Mouse (Mus musculus) spleen, adult 12 weeks (tissue): ENCODE data around the gene Gm28048.

Source experiments
- DNase-seq: peaks from one replicate; pipeline ENCODE4 v3.0.0; 2022; ENCODE audit warnings: low spot score

Gm28048 gene

GRCm38 (mm10) chr11:22989786-22990185 lies 7.9 kb upstream of the Gm28048 start:
- DNase-seq, result no peak

- DNase-seq, result no peak
Measured at GRCm38 (mm10) chr11:22987357-22987756, 5.5 kb upstream of the Gm28048 start.

- no peak for DNase-seq
Measured at GRCm38 (mm10) chr11:22985510-22985909, 3.6 kb upstream of the Gm28048 start.

GRCm38 (mm10) chr11:22982846-22983245 lies 956 bp upstream of the Gm28048 start:
- DNase-seq, result no peak

GRCm38 (mm10) chr11:22981543-22981950 lies 343 bp downstream of the Gm28048 start:
- DNase-seq, result no peak

- no peak for DNase-seq
Measured at GRCm38 (mm10) chr11:22981041-22981440, 849 bp downstream of the Gm28048 start.

GRCm38 (mm10) chr11:22979221-22979620 lies 2.7 kb downstream of the Gm28048 start:
- DNase-seq, result no peak

GRCm38 (mm10) chr11:22978711-22979110 lies 3.2 kb downstream of the Gm28048 start:
- DNase-seq, result no peak

- no peak for DNase-seq
Measured at GRCm38 (mm10) chr11:22978215-22978614, 3.7 kb downstream of the Gm28048 start.

- DNase-seq, result peak; percentile 18
Measured at GRCm38 (mm10) chr11:22973599-22973998, 8.3 kb downstream of the Gm28048 start.

- DNase-seq, result peak; percentile 80
Measured at GRCm38 (mm10) chr11:22972746-22973526, 9.0 kb downstream of the Gm28048 start.

- peak; percentile 62 for DNase-seq
Measured at GRCm38 (mm10) chr11:22971835-22972709, 9.8 kb downstream of the Gm28048 start, which contains the start of gene Zrsr1. Gene Zrsr1 (plus strand): TSS chr11:22972005.

- no peak for DNase-seq
Measured at GRCm38 (mm10) chr11:22970546-22970945, 11.3 kb downstream of the Gm28048 start.

- no peak for DNase-seq
Measured at GRCm38 (mm10) chr11:22969486-22969885, 12.4 kb downstream of the Gm28048 start.

GRCm38 (mm10) chr11:22965503-22965902 lies 16.4 kb downstream of the Gm28048 start:
- no peak for DNase-seq

- DNase-seq, result no peak
Measured at GRCm38 (mm10) chr11:22964401-22964800, 17.5 kb downstream of the Gm28048 start.

GRCm38 (mm10) chr11:22962101-22962500 lies 19.8 kb downstream of the Gm28048 start:
- no peak for DNase-seq

- no peak for DNase-seq
Measured at GRCm38 (mm10) chr11:22957791-22958374, 24.0 kb downstream of the Gm28048 start.

- DNase-seq, result no peak
Measured at GRCm38 (mm10) chr11:22956830-22957229, 25.1 kb downstream of the Gm28048 start.

GRCm38 (mm10) chr11:22956346-22956745 lies 25.5 kb downstream of the Gm28048 start:
- DNase-seq, result no peak

GRCm38 (mm10) chr11:22952668-22953067 lies 29.2 kb downstream of the Gm28048 start:
- no peak for DNase-seq

- DNase-seq, result no peak
Measured at GRCm38 (mm10) chr11:22950131-22950530, 31.8 kb downstream of the Gm28048 start.

GRCm38 (mm10) chr11:22949101-22949500 lies 32.8 kb downstream of the Gm28048 start:
- DNase-seq, result no peak
